ENCODE assay signal across 18 mouse cellular contexts in genomic region chr17:56792588-56792987, GRCm38 (mm10). TPM values are rescaled to one million over a fixed set of nuclear protein-coding genes. Genes with fewer than 3 reads are reported as not detected.
"Had no signal": no experiment of that assay in that cellular context is flagged by ENCODE, and none has a peak within 500 bp of the region (broad histone marks: within the 10 kb centered on the region; RNA-seq: fewer than 3 reads in every experiment).

No protein-coding gene starts in this region.

- H3K9ac ChIP-seq: limb, embryonic 13.5 days; lung, embryonic 14.5 days; midbrain, embryonic 12.5 days; midbrain, embryonic 15.5 days; neural tube, embryonic 13.5 days had no signal

- H3K27ac ChIP-seq: kidney, postnatal 0 days; layer of hippocampus, adult 2 months; limb, embryonic 10.5 days; limb, embryonic 13.5 days; macrophage; midbrain, embryonic 12.5 days; midbrain, embryonic 15.5 days; neural tube, embryonic 13.5 days had no signal

- H3K4me3 ChIP-seq: layer of hippocampus, adult 2 months; limb, embryonic 10.5 days; limb, embryonic 13.5 days; midbrain, embryonic 12.5 days; midbrain, embryonic 15.5 days; neural tube, embryonic 13.5 days had no signal

- H3K4me2 ChIP-seq: limb, embryonic 13.5 days; lung, embryonic 14.5 days; midbrain, embryonic 12.5 days; midbrain, embryonic 15.5 days; neural tube, embryonic 13.5 days had no signal

- H3K9me3 ChIP-seq: limb, embryonic 10.5 days; limb, embryonic 13.5 days; midbrain, embryonic 12.5 days; midbrain, embryonic 15.5 days; neural tube, embryonic 13.5 days had no signal

- H3K4me1 ChIP-seq: limb, embryonic 13.5 days; midbrain, embryonic 12.5 days; midbrain, embryonic 15.5 days; neural tube, embryonic 13.5 days had no signal

- H3K36me3 ChIP-seq: limb, embryonic 10.5 days; limb, embryonic 13.5 days; midbrain, embryonic 12.5 days; midbrain, embryonic 15.5 days; neural tube, embryonic 13.5 days had no signal

- H3K27me3 ChIP-seq: limb, embryonic 13.5 days; midbrain, embryonic 12.5 days; midbrain, embryonic 15.5 days; neural tube, embryonic 13.5 days had no signal

- DNase-seq: kidney, adult 2 months; kidney, postnatal 25 days; layer of hippocampus, adult 9-11 months; lung, embryonic 14.5 days; thymus, adult 18-20 months; thymus, postnatal 36 days had no signal

- ATAC-seq: intestine, postnatal 0 days; lung, postnatal 0 days; midbrain, embryonic 15.5 days had no signal

RNA-seq across cellular contexts. Expression of gene Prr22, which starts 22.5 kb away (rescaled TPM):
- polyA plus RNA-seq: macrophage had no signal

RNA-seq across cellular contexts. Expression of gene Nrtn, which starts 35.3 kb away (rescaled TPM):
- total RNA-seq: megakaryocyte, adult 5-6 weeks; neutrophil, adult 5-6 weeks had no signal
- polyA plus RNA-seq: macrophage had no signal
